Mouse (Mus musculus): ENCODE data around the gene Gm26620.

Gene Gm26620

GRCm38 (mm10) chr1:170884978-170885561 is at the start of gene Gm26620, which contains the start of gene Dusp12:
Gene Gm26620 (plus strand): TSS chr1:170885065.
Gene Dusp12 (minus strand): TSS chr1:170885540.
- DNase-seq (ENCODE audit: low spot score): peak; percentile 61

DNA sequence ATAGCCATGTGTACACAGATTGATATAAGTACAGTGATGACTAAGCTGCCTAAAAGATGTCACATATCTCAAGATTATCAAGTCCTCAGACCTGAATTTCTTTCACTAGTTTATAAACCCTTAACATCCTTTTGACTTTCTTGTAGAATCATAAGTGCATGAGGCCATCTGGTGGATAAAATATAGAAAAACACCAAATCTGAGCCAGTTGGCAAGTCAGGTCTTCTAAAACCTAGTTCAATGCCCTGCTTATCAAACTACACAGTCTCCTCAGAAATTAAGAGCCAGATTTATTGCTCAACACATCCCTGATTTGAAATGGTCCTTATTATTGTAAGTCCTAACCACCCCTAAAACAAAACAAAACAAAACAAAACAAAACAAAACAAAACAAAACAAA is 45.2 kb upstream of the Gm26620 start:
- DNase-seq (ENCODE audit: low spot score): no peak

DNA sequence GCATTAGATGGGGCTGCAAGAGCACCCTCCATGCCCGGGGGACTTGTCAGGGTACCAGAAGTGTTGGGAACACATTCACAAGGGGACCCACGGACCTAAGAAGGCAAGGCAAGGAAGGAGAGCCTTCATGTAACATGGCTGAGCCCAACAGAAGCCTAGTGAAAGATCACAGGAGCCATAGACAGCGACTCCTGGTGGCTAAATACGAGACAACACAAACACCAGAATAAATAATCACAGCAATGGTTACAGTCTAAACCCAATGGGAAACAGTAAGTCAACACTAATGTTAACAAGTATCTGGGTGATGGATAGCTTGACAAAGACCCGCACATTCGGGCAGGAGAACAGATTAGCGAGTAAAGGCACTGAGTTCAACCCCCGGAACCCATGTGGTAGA is 40.5 kb upstream of the Gm26620 start:
- DNase-seq (ENCODE audit: low spot score): no peak

DNA sequence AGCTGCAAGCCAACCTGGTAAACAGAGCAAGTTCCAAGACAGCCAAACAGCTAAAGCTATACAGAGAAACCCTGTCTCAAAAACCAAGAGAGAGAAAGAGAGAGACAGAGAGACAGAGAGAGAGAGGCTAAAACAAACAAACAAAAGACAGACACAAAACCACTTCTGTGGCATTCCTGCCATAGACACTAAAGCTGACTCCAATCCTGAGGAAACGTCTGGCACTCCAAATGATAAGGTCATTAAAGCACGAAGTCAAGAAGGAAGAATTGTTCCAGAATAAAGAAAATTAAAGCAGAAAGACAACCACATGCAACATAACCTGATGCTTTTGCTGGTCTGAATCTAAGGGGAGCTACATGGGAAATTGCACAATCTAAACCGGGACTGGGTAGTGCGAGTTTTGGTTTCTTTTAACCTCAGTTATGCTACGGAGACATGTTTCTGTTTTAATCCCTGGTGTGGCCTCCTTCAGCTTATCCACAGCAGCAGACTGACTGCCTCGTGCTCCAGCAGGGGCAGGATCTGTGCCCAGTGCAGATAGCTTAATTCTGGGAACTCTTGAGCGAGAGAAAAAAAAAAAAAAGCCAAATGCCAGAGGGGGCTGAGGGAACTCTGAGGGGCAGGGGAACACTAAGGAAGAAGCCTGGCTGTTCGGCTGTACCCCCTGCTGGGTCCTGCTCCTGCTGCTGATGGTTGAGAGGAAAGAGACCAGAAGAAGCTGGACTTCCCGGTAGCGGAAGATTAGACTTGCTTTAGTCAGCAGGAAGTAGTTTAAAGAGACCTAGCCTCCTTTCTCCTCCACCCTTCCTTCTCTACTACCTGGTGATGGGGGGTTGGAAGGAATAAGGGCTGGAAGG is 39.2 kb upstream of the Gm26620 start:
- no peak for DNase-seq (ENCODE audit: low spot score)

GRCm38 (mm10) chr1:170850007-170850406 is 34.9 kb upstream of the Gm26620 start:
- no peak for DNase-seq (ENCODE audit: low spot score)

- no peak for DNase-seq (ENCODE audit: low spot score)
Observed at GRCm38 (mm10) chr1:170850637-170851624, 33.9 kb upstream of the Gm26620 start.

DNA sequence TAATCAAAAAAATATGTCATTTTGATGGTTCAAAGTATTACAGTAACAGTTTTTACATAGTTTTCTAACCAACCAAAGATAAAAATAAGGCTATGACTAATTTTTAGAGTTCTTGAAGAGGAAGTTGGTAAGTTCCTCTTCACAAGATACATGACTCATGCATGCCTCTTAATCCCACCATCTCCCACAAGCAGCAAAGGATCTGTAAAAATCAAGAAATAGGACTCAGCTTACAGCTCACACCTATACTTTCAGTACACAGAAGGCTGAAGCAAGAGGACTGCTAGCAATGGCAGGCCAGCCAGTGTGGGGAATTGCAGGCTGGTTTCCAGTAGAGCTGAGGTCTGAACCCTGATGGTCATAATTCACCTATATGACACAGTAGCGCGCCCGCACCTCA is 31.3 kb upstream of the Gm26620 start:
- no peak for DNase-seq (ENCODE audit: low spot score)

DNA sequence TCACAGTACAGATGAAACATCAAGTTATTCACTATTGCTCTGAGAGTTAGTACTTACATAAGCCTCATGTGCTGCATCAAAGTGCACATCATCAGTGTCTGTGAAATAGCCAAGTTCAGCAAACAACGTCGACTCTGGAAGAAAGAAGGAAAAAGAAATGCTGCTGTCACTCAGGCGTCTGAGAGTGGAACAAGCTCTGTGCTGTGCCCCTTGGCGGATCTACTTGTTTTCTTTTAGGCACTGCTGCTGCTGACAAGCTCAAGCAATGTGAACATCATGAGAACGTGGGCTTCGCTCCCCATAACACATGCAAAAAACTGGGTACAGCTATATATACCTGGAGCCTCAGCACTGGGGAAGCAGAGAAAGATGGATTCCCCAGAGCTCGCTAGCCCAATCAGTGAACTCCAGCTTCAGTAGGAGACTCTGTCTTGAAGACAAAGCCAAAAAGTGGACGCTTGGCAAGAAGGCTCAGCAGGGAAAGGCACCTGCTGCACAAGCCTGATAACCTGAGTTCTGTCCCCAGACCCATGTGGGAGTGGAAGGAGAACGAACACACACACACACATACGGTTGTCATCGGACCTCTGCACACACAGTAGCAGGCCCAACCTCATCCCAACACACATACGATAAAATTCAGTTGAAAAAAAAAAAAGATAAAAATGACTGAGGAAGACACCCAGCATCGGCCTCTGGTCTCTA is 29.7 kb upstream of the Gm26620 start:
- no peak for DNase-seq (ENCODE audit: low spot score)

DNA sequence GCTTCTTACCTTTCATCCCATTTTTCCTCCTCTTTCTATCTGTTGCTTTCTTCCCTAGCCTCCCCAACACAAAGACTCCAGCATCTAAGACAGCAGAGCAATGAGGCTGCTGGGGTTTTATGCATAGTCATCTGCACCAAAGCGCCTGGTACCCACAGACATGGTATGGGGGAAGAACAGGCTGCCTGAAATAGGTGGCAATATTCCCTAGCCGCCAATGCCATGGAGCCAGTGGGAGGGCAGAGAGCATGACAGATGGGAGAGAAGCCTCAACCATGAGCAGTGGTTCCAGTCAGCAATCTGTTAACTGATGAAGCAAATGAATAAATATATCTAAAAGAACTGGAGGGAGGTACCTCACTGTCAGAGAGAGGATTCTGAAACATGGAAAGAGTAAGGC is 27.5 kb upstream of the Gm26620 start:
- DNase-seq (ENCODE audit: low spot score): no peak

DNA sequence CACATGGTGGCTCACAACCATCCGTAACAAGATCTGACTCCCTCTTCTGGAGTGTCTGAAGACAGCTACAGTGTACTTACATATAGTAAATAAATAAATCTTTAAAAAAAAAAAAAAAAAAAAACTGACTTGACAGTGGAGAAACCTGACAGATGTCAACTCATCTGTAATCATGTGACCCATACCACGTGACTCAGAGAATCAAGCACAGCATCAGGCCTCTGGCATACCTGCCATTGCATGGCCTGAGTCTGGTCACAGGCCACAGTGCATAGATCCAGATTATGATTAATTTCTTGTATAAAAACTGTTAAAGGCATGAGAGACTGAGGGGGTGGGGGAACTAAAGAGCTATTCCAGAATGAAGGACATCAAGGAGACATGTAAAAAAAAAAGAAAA is 26.0 kb upstream of the Gm26620 start:
- DNase-seq (ENCODE audit: low spot score): no peak

GRCm38 (mm10) chr1:170861671-170862434 is 23.0 kb upstream of the Gm26620 start:
- no peak for DNase-seq (ENCODE audit: low spot score)

- no peak for DNase-seq (ENCODE audit: low spot score)
Observed at GRCm38 (mm10) chr1:170862435-170862717, 22.5 kb upstream of the Gm26620 start.

DNA sequence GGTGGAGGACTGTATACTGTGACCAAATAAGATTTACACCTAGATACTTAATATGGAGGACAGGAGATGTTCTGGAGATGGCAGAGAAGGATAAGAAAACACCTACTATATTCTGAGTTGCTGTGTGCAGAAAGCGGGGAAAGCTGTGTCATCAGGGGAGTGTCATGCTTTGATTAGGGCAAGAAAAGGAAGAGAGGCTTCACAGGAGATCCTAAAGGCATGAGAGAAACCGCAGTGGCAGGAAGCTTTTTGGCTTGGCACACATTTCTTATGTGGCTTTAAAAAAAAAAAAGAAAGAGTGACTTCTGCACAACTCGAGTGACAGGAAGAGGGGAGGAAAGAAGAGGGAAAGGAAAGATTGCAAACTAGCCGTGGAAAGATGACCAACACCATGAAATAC is 21.8 kb upstream of the Gm26620 start:
- no peak for DNase-seq (ENCODE audit: low spot score)

GRCm38 (mm10) chr1:170864234-170864633 is 20.6 kb upstream of the Gm26620 start:
- no peak for DNase-seq (ENCODE audit: low spot score)

- DNase-seq (ENCODE audit: low spot score): no peak
Observed at GRCm38 (mm10) chr1:170864754-170865153, 20.1 kb upstream of the Gm26620 start.

- no peak for DNase-seq (ENCODE audit: low spot score)
Observed at GRCm38 (mm10) chr1:170865406-170865805, 19.5 kb upstream of the Gm26620 start.

GRCm38 (mm10) chr1:170866992-170867690 is 17.7 kb upstream of the Gm26620 start:
- no peak for DNase-seq (ENCODE audit: low spot score)

- peak; percentile 98 for DNase-seq (ENCODE audit: low spot score)
Observed at GRCm38 (mm10) chr1:170867691-170868105, 17.2 kb upstream of the Gm26620 start, which contains the start of gene Atf6. Gene Atf6 (minus strand): TSS chr1:170867771.

DNA sequence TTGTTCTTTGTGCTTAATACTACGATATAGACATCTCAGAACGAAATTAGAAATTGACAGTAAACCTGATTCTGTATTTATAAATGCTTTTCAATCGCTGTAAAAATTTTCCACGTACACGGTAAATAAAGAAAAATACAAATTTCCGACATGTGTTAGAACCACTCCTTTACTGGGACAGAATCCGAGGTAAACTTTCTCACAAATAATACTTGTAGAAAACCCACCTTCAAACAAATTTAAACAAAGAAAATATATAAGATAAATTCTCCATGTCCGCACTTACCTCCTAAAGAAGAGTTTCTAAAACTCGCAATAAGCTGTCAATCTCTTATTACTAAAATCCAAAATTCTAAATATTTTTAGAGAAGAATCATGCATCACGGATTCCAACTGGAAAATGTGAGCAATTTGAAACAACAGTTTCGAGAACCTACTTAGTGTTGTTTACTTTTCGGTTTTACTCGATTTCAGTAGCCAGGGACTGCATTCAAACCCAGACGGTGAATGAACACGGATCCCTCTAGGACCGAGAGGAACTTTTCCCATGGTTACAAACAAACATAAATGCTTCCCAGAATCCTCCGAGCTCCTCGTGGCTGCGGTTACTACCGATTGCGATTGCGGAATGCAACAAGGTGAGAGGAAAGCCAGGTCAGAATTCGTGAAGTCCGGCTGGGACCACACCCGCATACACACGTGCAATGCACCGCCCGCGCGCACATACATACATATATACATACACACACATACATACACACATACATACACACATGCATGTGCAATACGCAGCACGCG is 16.6 kb upstream of the Gm26620 start:
- peak; percentile 33 for DNase-seq (ENCODE audit: low spot score)

DNA sequence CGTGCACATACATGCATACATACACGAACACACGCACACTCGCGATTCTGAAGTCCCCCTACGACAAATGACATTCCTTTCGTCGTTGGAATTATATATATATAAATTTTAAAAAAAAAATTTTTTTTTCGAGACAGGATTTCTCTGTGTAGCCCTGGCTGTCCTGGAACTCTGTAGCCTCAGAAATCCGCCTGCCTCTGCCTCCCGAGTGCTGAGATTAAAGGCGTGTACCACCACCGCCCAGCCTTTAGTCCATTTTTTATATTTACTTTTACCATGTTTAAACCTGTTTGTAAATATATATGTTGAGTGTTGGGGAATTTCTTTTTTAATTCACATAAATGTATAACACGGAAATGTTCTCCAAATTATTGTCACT is 16.0 kb upstream of the Gm26620 start:
- DNase-seq (ENCODE audit: low spot score): no peak

Data from ovary, postnatal 10 days (tissue).